Mouse (Mus musculus) C2C12 (cell line): ENCODE measurements around the gene Dnajc1. TPM values are rescaled to one million over a fixed set of nuclear protein-coding genes. Genes with fewer than 3 reads are reported as not detected.

Experiments
- H3K27me3 ChIP-seq: one replicate; pipeline ENCODE4 v1.6.1; 2011; ENCODE audit not compliant: control insufficient read depth, insufficient read depth, insufficient read length
- H3K36me3 ChIP-seq: one replicate; pipeline ENCODE4 v1.6.1; 2011; ENCODE audit not compliant: control insufficient read depth, insufficient read depth
- H3K4me3 ChIP-seq: one replicate; pipeline ENCODE4 v1.5.1; 2011; ENCODE audit warnings: mild to moderate bottlenecking, control low read depth; ENCODE audit not compliant: poor library complexity, insufficient read depth, severe bottlenecking
- H3K79me2 ChIP-seq: one replicate; pipeline ENCODE4 v1.6.1; 2011; ENCODE audit not compliant: control insufficient read depth, insufficient read depth
- H3K79me3 ChIP-seq: one replicate; pipeline ENCODE4 v1.6.1; 2011; ENCODE audit warnings: low read depth, control low read depth
- H3ac ChIP-seq: one replicate; pipeline ENCODE3; 2011; ENCODE audit warnings: low read depth; ENCODE audit not compliant: control insufficient read depth, insufficient read length
- CEBPB ChIP-seq: IDR thresholded peaks from one replicate; pipeline ENCODE4 v1.6.1; 2011; ENCODE audit warnings: low read depth, mild to moderate bottlenecking, control low read depth, moderate library complexity
- CTCF ChIP-seq: IDR thresholded peaks from one replicate; pipeline ENCODE4 v1.5.1; 2011; ENCODE audit not compliant: control insufficient read depth, insufficient read depth, insufficient read length
- FOSL1 ChIP-seq: IDR thresholded peaks from one replicate; pipeline ENCODE4 v1.8.0; 2011; ENCODE audit warnings: mild to moderate bottlenecking, low read length; ENCODE audit not compliant: poor library complexity, insufficient read depth, severe bottlenecking
- MAX ChIP-seq: IDR thresholded peaks from one replicate; pipeline ENCODE4 v1.6.1; 2011; ENCODE audit warnings: mild to moderate bottlenecking, control low read depth
- MYOD1 ChIP-seq: IDR thresholded peaks from one replicate; pipeline ENCODE4 v1.6.1; 2011; ENCODE audit warnings: low read depth; ENCODE audit not compliant: control insufficient read depth, insufficient read length
- MYOG ChIP-seq: IDR thresholded peaks from one replicate; pipeline ENCODE4 v1.6.1; 2011; ENCODE audit not compliant: control insufficient read depth, insufficient read length; ENCODE audit errors: extremely low read depth
- USF1 ChIP-seq: IDR thresholded peaks from one replicate; pipeline ENCODE4 v1.6.1; 2011; ENCODE audit warnings: low read depth, mild to moderate bottlenecking, control low read depth, moderate library complexity
- polyA plus RNA-seq: library from polyadenylated mRNA; unstranded; fragments of >200 nt; fragmentation: generic; extraction: Trizol; gene quantifications from one replicate; pipeline ENCODE4 v1.2.1, GENCODE M21; 2012; ENCODE audit warnings: missing spikeins

The Dnajc1 gene
- polyA plus RNA-seq, 1 experiment = 6.5 TPM

DNA sequence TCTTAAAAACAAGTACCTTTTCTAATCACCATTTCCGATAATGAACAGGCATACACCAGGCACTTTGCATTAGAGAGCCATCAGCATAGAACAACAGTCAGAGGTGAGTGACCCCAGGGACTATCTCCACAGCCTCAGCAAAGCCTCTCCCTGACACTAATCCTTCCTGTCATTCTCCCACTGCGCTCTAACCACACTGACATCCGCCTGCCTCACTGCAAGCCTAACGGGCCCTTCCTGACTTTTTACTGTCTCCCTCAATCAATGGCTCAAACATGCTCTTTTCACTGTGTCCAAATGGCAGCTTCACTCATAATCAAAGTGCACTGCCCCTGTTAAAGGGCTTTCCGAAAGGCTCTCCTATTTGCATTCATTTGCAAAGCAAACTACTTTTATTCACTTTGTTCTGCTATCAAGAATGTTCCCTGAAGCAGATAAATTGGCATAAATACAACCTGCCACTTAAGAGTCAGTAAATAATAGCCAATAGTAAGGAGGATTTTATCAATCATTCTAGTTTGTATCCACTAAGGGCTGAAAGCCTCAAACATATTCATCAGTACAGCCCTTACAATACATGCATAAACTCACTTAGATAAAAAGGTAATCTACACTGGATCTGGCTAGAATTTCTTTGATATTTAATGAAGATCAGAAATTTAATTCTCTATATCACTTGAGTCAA lies 159.6 kb downstream of the Dnajc1 start:
- no peak for TF ChIP-seq MYOD1
- no peak for TF ChIP-seq CEBPB
- no peak for TF ChIP-seq MYOG
- TF ChIP-seq CTCF = no peak
- TF ChIP-seq USF1 = no peak
- TF ChIP-seq MAX = no peak
- no peak for TF ChIP-seq FOSL1
- H3K79me2 ChIP-seq = no peaks in the 10 kb centered on the region
- H3ac ChIP-seq = no peak overlapping the region
- no peak overlapping the region for H3K4me3 ChIP-seq
- H3K27me3 ChIP-seq = no peaks in the 10 kb centered on the region
- no peaks in the 10 kb centered on the region for H3K79me3 ChIP-seq
- peaks cover 4% of the 10 kb centered on the region for H3K36me3 ChIP-seq

GRCm38 (mm10) chr2:18231143-18231542 lies 161.5 kb downstream of the Dnajc1 start:
- Histone ChIP-seq H3K4me3 (no peak overlapping the region), H3ac (no peak overlapping the region), H3K79me2 (no peaks in the 10 kb centered on the region), H3K36me3 (peaks cover 4% of the 10 kb centered on the region), H3K27me3 (no peaks in the 10 kb centered on the region), H3K79me3 (no peaks in the 10 kb centered on the region)
- TF ChIP-seq MYOG = no peak
- TF ChIP-seq MYOD1 = no peak
- TF ChIP-seq USF1 = no peak

DNA sequence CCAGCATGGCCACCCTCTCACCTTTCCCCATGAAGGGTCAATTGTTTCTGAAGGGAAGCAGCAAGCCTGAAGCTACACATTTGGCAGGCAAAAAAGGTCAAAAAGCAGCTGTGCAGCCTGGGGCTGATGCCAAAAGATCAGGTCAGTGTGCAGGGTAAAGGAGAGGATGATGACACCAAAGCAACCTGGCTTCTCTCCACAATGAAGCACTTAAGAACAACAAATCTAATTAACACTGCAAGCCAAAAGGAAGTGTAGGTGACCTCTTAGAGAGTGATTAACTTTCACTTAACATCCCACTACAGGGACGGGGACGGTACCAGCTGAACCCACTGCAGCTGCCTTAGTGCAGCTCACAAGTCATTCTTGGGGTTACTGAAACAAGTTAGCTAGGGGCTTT lies 163.4 kb downstream of the Dnajc1 start:
- H3K27me3 ChIP-seq = no peaks in the 10 kb centered on the region
- no peaks in the 10 kb centered on the region for H3K79me2 ChIP-seq
- peaks cover 4% of the 10 kb centered on the region for H3K36me3 ChIP-seq
- no peak overlapping the region for H3K4me3 ChIP-seq
- TF ChIP-seq MYOG (no peak), MYOD1 (no peak), CEBPB (no peak), USF1 (no peak)
- H3K79me3 ChIP-seq = no peaks in the 10 kb centered on the region
- no peak overlapping the region for H3ac ChIP-seq

GRCm38 (mm10) chr2:18228486-18229062 lies 164.1 kb downstream of the Dnajc1 start:
- H3K4me3 ChIP-seq = no peak overlapping the region
- no peaks in the 10 kb centered on the region for H3K27me3 ChIP-seq
- TF ChIP-seq FOSL1 (no peak), USF1 (no peak), CTCF (no peak), CEBPB (no peak), MYOG (no peak), MAX (no peak), MYOD1 (no peak)
- H3ac ChIP-seq = no peak overlapping the region
- H3K79me3 ChIP-seq = no peaks in the 10 kb centered on the region
- no peaks in the 10 kb centered on the region for H3K79me2 ChIP-seq
- peaks cover 4% of the 10 kb centered on the region for H3K36me3 ChIP-seq

GRCm38 (mm10) chr2:18219569-18219968 lies 173.1 kb downstream of the Dnajc1 start:
- Histone ChIP-seq H3K79me2 (no peaks in the 10 kb centered on the region), H3K27me3 (no peaks in the 10 kb centered on the region), H3K4me3 (no peak overlapping the region), H3K79me3 (no peaks in the 10 kb centered on the region), H3ac (no peak overlapping the region), H3K36me3 (peaks cover 19% of the 10 kb centered on the region)
- no peak for TF ChIP-seq FOSL1
- no peak for TF ChIP-seq MAX
- no peak for TF ChIP-seq MYOG
- no peak for TF ChIP-seq USF1
- no peak for TF ChIP-seq CTCF
- TF ChIP-seq MYOD1 = no peak
- TF ChIP-seq CEBPB = no peak

GRCm38 (mm10) chr2:18219136-18219535 lies 173.5 kb downstream of the Dnajc1 start:
- Histone ChIP-seq H3K79me2 (no peaks in the 10 kb centered on the region), H3K36me3 (peaks cover 23% of the 10 kb centered on the region), H3K79me3 (no peaks in the 10 kb centered on the region), H3ac (no peak overlapping the region), H3K4me3 (no peak overlapping the region), H3K27me3 (no peaks in the 10 kb centered on the region)
- TF ChIP-seq MYOG (no peak), MAX (no peak), FOSL1 (no peak), CTCF (no peak), MYOD1 (no peak), CEBPB (no peak), USF1 (no peak)
